ENCODE assay signal across 9 mouse cellular contexts in the genomic region with DNA sequence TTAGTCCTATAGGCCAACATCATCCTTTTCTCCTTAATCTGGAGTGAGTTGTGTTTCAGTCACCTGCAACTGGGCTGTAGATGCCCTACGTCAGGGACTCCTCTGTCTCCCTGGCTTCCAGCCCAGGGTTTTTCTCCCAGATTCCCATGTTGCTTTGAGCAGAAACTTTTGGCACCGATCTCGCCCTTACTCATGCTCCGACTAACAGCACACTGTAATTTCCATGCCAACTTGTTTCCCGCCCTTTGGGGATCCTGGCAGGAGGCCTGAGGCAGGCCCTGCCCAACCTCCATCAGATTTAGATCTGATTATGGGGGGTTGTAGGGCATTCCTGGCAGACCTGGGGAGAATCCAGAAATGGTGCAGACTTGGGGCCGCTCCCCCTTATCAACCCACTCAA. TPM values are rescaled to one million over a fixed set of nuclear protein-coding genes. Genes with fewer than 3 reads are reported as not detected.
DNase-seq lines count a peak whose midpoint lies in the region; ATAC-seq lines count a peak whose summit lies in the region.
"Had no signal": no experiment of that assay in that cellular context is flagged by ENCODE, and none has a peak within 500 bp of the region (broad histone marks: within the 10 kb centered on the region; RNA-seq: fewer than 3 reads in every experiment).

No protein-coding gene starts in this region.

- H3K27ac ChIP-seq in forebrain, embryonic 13.5 days: peak overlapping the region; percentile 59
- no peak overlapping the region for H3K27ac ChIP-seq in forebrain, embryonic 12.5 days
- H3K27ac ChIP-seq in lung, embryonic 15.5 days: peak overlapping the region; percentile 15
- no peak overlapping the region for H3K27ac ChIP-seq in midbrain, embryonic 15.5 days
- H3K27ac ChIP-seq: liver, embryonic 14.5 days had no signal

- H3K36me3 ChIP-seq in forebrain, embryonic 13.5 days (ENCODE audit: poor library complexity, severe bottlenecking): no peaks in the 10 kb centered on the region
- H3K36me3 ChIP-seq in forebrain, embryonic 12.5 days (replicated peaks): no peaks in the 10 kb centered on the region
- no peaks in the 10 kb centered on the region for H3K36me3 ChIP-seq in lung, embryonic 15.5 days
- H3K36me3 ChIP-seq in midbrain, embryonic 15.5 days (replicated peaks): no peaks in the 10 kb centered on the region

- H3K4me2 ChIP-seq in forebrain, embryonic 13.5 days: no peak overlapping the region
- no peak overlapping the region for H3K4me2 ChIP-seq in forebrain, embryonic 12.5 days
- H3K4me2 ChIP-seq in lung, embryonic 15.5 days: no peak overlapping the region
- H3K4me2 ChIP-seq in midbrain, embryonic 15.5 days: no peak overlapping the region

- H3K4me3 ChIP-seq in forebrain, embryonic 13.5 days: no peak overlapping the region
- H3K4me3 ChIP-seq in forebrain, embryonic 12.5 days (replicated peaks): no peak overlapping the region
- no peak overlapping the region for H3K4me3 ChIP-seq in lung, embryonic 15.5 days
- H3K4me3 ChIP-seq in midbrain, embryonic 15.5 days: no peak overlapping the region

- peak; percentile 59 for ATAC-seq in forebrain, embryonic 13.5 days
- no peak for ATAC-seq in forebrain, embryonic 12.5 days (ENCODE audit: low FRiP score)
- ATAC-seq in lung, embryonic 15.5 days (ENCODE audit: borderline replicate concordance, extremely low read depth, low FRiP score, low TSS enrichment): peak; percentile 70; the same call in 1 of the 2 replicates
- ATAC-seq in midbrain, embryonic 15.5 days (replicated peaks): no peak

- peaks cover 17% of the 10 kb centered on the region for H3K4me1 ChIP-seq in forebrain, embryonic 13.5 days
- 0 out of 2 replicates have a peak, but pooled peaks cover 2% of the 10 kb centered on the region for H3K4me1 ChIP-seq in forebrain, embryonic 12.5 days
- H3K4me1 ChIP-seq in lung, embryonic 15.5 days: peaks cover 16% of the 10 kb centered on the region
- H3K4me1 ChIP-seq in midbrain, embryonic 15.5 days: no peaks in the 10 kb centered on the region

- 64% methylated on average over 6 of the region's 6 CpGs for WGBS in forebrain, embryonic 13.5 days
- 78% methylated on average over 6 of the region's 6 CpGs for WGBS in forebrain, embryonic 12.5 days
- WGBS in lung, embryonic 15.5 days: 35% methylated on average over 6 of the region's 6 CpGs
- WGBS in midbrain, embryonic 15.5 days: 82% methylated on average over 6 of the region's 6 CpGs

- H3K9me3 ChIP-seq in forebrain, embryonic 13.5 days (replicated peaks): no peaks in the 10 kb centered on the region
- no peaks in the 10 kb centered on the region for H3K9me3 ChIP-seq in forebrain, embryonic 12.5 days
- no peaks in the 10 kb centered on the region for H3K9me3 ChIP-seq in lung, embryonic 15.5 days
- no peaks in the 10 kb centered on the region for H3K9me3 ChIP-seq in midbrain, embryonic 15.5 days

- H3K27me3 ChIP-seq in forebrain, embryonic 13.5 days: no peaks in the 10 kb centered on the region
- no peaks in the 10 kb centered on the region for H3K27me3 ChIP-seq in forebrain, embryonic 12.5 days
- H3K27me3 ChIP-seq in lung, embryonic 15.5 days: no peaks in the 10 kb centered on the region
- no peaks in the 10 kb centered on the region for H3K27me3 ChIP-seq in midbrain, embryonic 15.5 days (replicated peaks)

- no peak overlapping the region for H3K9ac ChIP-seq in forebrain, embryonic 13.5 days
- no peak overlapping the region for H3K9ac ChIP-seq in forebrain, embryonic 12.5 days
- no peak overlapping the region for H3K9ac ChIP-seq in lung, embryonic 15.5 days
- H3K9ac ChIP-seq in midbrain, embryonic 15.5 days: no peak overlapping the region
- H3K9ac ChIP-seq: liver, embryonic 14.5 days had no signal

- peak; percentile 85 for DNase-seq in adrenal gland, adult 8-10 months
- DNase-seq in frontal cortex, postnatal 36 days (ENCODE audit: low spot score in 2 of 2): peak; percentile 59 to 61
- peak; percentile 37 to 52 for DNase-seq in kidney, adult 8-10 months
- DNase-seq in testis, postnatal 14 days (ENCODE audit: low spot score): peak; percentile 79

RNA-seq across cellular contexts. Expression of gene Ksr1, which starts 42.0 kb away (rescaled TPM):
- polyA plus RNA-seq in forebrain, embryonic 13.5 days (2015; fragmentation: Nextera tagmentation; extraction: Ambion mirVana): 4.0 and 4.1 TPM in 2 replicates
- 4.7 and 7.6 TPM in 2 replicates for polyA plus RNA-seq in forebrain, embryonic 12.5 days (2016; fragmentation: Nextera tagmentation; extraction: Ambion mirVana)
- 10 to 100 TPM; 10.2 to 19.2 (median 14.3) TPM for total RNA-seq in adrenal gland, adult 8-10 months (2022)
- 2.0 and 2.8 TPM in 2 replicates for polyA plus RNA-seq in lung, embryonic 15.5 days (2015; fragmentation: Nextera tagmentation; extraction: Ambion mirVana)
- polyA plus RNA-seq in midbrain, embryonic 15.5 days (2015; fragmentation: Nextera tagmentation; extraction: Ambion mirVana): 5.1 and 6.1 TPM in 2 replicates

Comparison
In these comparisons a context has a peak if more than half of its experiments do, and no peak if none do; other contexts are left out.
1. ATAC-seq: peak in forebrain, embryonic 13.5 days (single experiment) and lung, embryonic 15.5 days (single experiment); none in forebrain, embryonic 12.5 days (single experiment) and midbrain, embryonic 15.5 days (single experiment).
2. H3K27ac ChIP-seq: peak in forebrain, embryonic 13.5 days (single experiment) and lung, embryonic 15.5 days (single experiment); none in forebrain, embryonic 12.5 days (single experiment) and midbrain, embryonic 15.5 days (single experiment).
3. Peak in every context shown above with its lines, with median percentiles within 50 percentile points of each other: DNase-seq.